11 mouse cellular contexts compared by ENCODE assay signal in genomic region chr15:12749549-12750301, GRCm38 (mm10). TPM values are rescaled to one million over a fixed set of nuclear protein-coding genes. Genes with fewer than 3 reads are reported as not detected.
DNase-seq lines count a peak whose midpoint lies in the region; ATAC-seq and TF ChIP-seq lines count a peak whose summit lies in the region.
"Had no signal": no experiment of that assay in that cellular context is flagged by ENCODE, and none has a peak within 500 bp of the region (broad histone marks: within the 10 kb centered on the region; RNA-seq: fewer than 3 reads in every experiment).

No protein-coding gene starts in this region.

- H3K27me3 ChIP-seq in lung, embryonic 16.5 days (ENCODE audit: control insufficient read depth, insufficient read depth, low read depth, low read length) = no peaks in the 10 kb centered on the region
- H3K27me3 ChIP-seq in forebrain, embryonic 10.5 days (ENCODE audit: poor library complexity, severe bottlenecking) = no peaks in the 10 kb centered on the region
- no peaks in the 10 kb centered on the region for H3K27me3 ChIP-seq in cerebellum, adult 2 months (ENCODE audit: control insufficient read depth, insufficient read depth, low read length)

- H3K4me3 ChIP-seq in lung, embryonic 16.5 days (ENCODE audit: low read length) = no peak overlapping the region
- no peak overlapping the region for H3K4me3 ChIP-seq in forebrain, embryonic 10.5 days
- H3K4me3 ChIP-seq in cerebellum, adult 2 months (replicated peaks; ENCODE audit: insufficient read depth, low read depth, low read length) = no peak overlapping the region

- no peak for TF ChIP-seq CTCF in cerebellum, adult 2 months (IDR thresholded peaks at IDR 0.05; ENCODE audit: borderline replicate concordance, insufficient read depth, low read depth, low read length)

- no peaks in the 10 kb centered on the region for H3K36me3 ChIP-seq in lung, embryonic 16.5 days (ENCODE audit: control insufficient read depth, insufficient read depth, low read length)
- no peaks in the 10 kb centered on the region for H3K36me3 ChIP-seq in forebrain, embryonic 10.5 days (replicated peaks)

- H3K9me3 ChIP-seq in lung, embryonic 16.5 days (ENCODE audit: control insufficient read depth, low read length) = no peaks in the 10 kb centered on the region
- peaks cover 5% of the 10 kb centered on the region; the same call in 1 of the 2 replicates for H3K9me3 ChIP-seq in forebrain, embryonic 10.5 days

- intact Hi-C loops in heart, postnatal 10 days (cut with DNase I) = no loop called here

- H3K27ac ChIP-seq in lung, embryonic 16.5 days (ENCODE audit: low read length) = no peak overlapping the region
- H3K27ac ChIP-seq in forebrain, embryonic 10.5 days = no peak overlapping the region
- H3K27ac ChIP-seq in cerebellum, adult 2 months (ENCODE audit: insufficient read depth, low read length) = no peak overlapping the region

- no peak overlapping the region for H3K9ac ChIP-seq in lung, embryonic 16.5 days (ENCODE audit: low read length)

- WGBS in lung, embryonic 16.5 days = 31% methylated on average over 11 of the region's 11 CpGs
- 89% methylated on average over 11 of the region's 11 CpGs for WGBS in forebrain, embryonic 10.5 days
- WGBS in cerebellum, adult 2 months = 68% methylated on average over 11 of the region's 11 CpGs

- ATAC-seq in lung, embryonic 16.5 days (ENCODE audit: low read depth) = peak; percentile 87

- TF ChIP-seq POLR2A in cerebellum, adult 2 months (IDR thresholded peaks at IDR 0.05; ENCODE audit: borderline replicate concordance, insufficient read depth, low read length) = no peak

- no peak overlapping the region for H3K4me2 ChIP-seq in lung, embryonic 16.5 days (ENCODE audit: low read depth, low read length)

- no peaks in the 10 kb centered on the region; the same call in 1 of the 2 replicates for H3K4me1 ChIP-seq in lung, embryonic 16.5 days (replicated peaks; ENCODE audit: control insufficient read depth, insufficient read depth, low read length)
- no peaks in the 10 kb centered on the region for H3K4me1 ChIP-seq in forebrain, embryonic 10.5 days
- H3K4me1 ChIP-seq in cerebellum, adult 2 months (ENCODE audit: control insufficient read depth, insufficient read depth, low read length) = no peaks in the 10 kb centered on the region

- peak; percentile 26 for DNase-seq in adrenal gland, postnatal 14 days
- no peak for DNase-seq in adrenal gland, adult 18-20 months (ENCODE audit: low spot score in 2 of 2)
- DNase-seq in heart, adult 11 months = peak; percentile 98
- peak; percentile 83 to 87 for DNase-seq in heart, postnatal 10 days
- no peak for DNase-seq in MN1 (ENCODE audit: low spot score)
- DNase-seq in forebrain, embryonic 10.5 days (ENCODE audit: extremely low spot score, low spot score) = no peak
- DNase-seq in cerebellum, adult 2 months = no peak
- DNase-seq: cerebellum, postnatal 10 days; kidney, adult 18-20 months; right cerebral cortex, postnatal 4 days had no signal

RNA-seq across cellular contexts. Expression of gene Pdzd2, which starts 10.0 kb away (rescaled TPM):
- 29.1 and 33.9 TPM in 2 replicates for total RNA-seq in adrenal gland, postnatal 14 days (2021)
- total RNA-seq in adrenal gland, adult 18-20 months (2021) = 10 to 100 TPM; 15.0 to 26.0 TPM
- total RNA-seq in heart, postnatal 10 days (2021) = 100 to 1,000 TPM; 186 to 218 TPM
- polyA plus RNA-seq in lung, embryonic 16.5 days (2015; fragmentation: Nextera tagmentation; extraction: Ambion mirVana) = 33.2 and 43.2 TPM in 2 replicates
- 4.7 and 4.9 TPM in 2 replicates for polyA plus RNA-seq in forebrain, embryonic 10.5 days (2016; fragmentation: Nextera tagmentation; extraction: Ambion mirVana)
- polyA plus RNA-seq in cerebellum, adult 2 months (2012; rRNA removed) = 5.3 and 6.3 TPM in 2 replicates

Comparison
In these comparisons a context has a peak if more than half of its experiments do, and no peak if none do; other contexts are left out.
1. DNase-seq: peak in adrenal gland, postnatal 14 days (single experiment), heart, adult 11 months (single experiment) and heart, postnatal 10 days (2 of 2); none in adrenal gland, adult 18-20 months (0 of 2), MN1 (single experiment), forebrain, embryonic 10.5 days (single experiment) and cerebellum, adult 2 months (0 of 2).